Mouse (Mus musculus): Measurements from ENCODE around the gene Ift172. TPM values are rescaled to one million over a fixed set of nuclear protein-coding genes. Genes with fewer than 3 reads are reported as not detected.
A peak's percentile ranks its signal among the peaks of the same experiment; 100 is the strongest.

The Ift172 gene
- polyA plus RNA-seq, 1 experiment from 2014 or later: 22.3 TPM

DNA sequence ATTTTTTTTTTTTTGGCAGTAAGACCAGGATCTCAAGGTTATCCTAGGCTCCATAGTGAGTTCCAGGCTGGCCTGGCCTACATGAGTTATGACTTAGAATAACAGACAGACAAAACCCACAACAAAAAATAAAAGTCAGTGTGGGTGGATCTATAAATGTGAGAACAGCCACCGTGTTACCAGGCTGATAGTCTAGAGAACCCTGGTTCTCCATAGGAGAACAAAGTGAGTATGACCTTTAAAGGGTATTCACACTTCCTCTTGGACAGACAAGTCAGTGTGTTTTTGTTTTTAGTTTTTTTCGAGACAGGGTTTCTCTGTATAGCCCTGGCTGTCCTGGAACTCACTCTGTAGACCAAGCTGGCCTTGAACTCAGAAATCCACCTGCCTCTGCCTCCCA lies 34.9 kb downstream of the Ift172 start:
- no peak overlapping the region for H3K9ac ChIP-seq
- no peak overlapping the region for H3K4me3 ChIP-seq
- ATAC-seq (replicated peaks; ENCODE audit: insufficient number of reproducible peaks, insufficient read depth, low FRiP score, low read depth): no peak
- H3K27ac ChIP-seq: no peak overlapping the region
- peaks cover 26% of the 10 kb centered on the region for H3K4me1 ChIP-seq (replicated peaks)
- WGBS: 76% methylated on average over 2 of the region's 2 CpGs
- no peak overlapping the region for H3K4me2 ChIP-seq
- peaks cover 35% of the 10 kb centered on the region for H3K36me3 ChIP-seq
- H3K27me3 ChIP-seq: no peaks in the 10 kb centered on the region
- H3K9me3 ChIP-seq (replicated peaks): no peaks in the 10 kb centered on the region

- Histone ChIP-seq H3K27me3 (no peaks in the 10 kb centered on the region), H3K36me3 (peaks cover 39% of the 10 kb centered on the region)
Observed at GRCm38 (mm10) chr5:31255381-31255780, 35.5 kb downstream of the Ift172 start.

DNA sequence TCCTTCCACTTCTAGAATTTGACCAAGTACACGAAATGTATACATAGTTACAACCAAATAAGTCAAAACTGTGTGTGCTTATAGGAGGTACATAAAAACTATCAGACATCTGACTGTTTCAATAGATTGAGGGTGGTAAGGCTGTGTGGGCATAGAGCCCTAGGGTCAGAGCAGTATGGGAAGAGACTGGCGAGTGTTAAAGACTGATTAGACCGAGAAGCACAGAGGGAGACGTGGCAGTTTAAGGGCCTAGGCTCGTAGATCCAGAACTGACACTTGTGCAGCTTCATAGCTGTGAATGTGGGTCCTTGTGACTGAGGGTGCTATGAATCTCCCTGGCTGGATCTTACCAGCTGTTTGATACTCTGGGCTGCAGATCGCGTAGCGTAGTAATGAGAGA lies 36.0 kb downstream of the Ift172 start:
- H3K27ac ChIP-seq: no peak overlapping the region
- no peaks in the 10 kb centered on the region for H3K27me3 ChIP-seq
- no peak overlapping the region for H3K4me2 ChIP-seq
- no peaks in the 10 kb centered on the region for H3K9me3 ChIP-seq (replicated peaks)
- H3K36me3 ChIP-seq: peaks cover 42% of the 10 kb centered on the region
- peaks cover 29% of the 10 kb centered on the region for H3K4me1 ChIP-seq (replicated peaks)
- H3K9ac ChIP-seq: no peak overlapping the region
- ATAC-seq (replicated peaks; ENCODE audit: insufficient number of reproducible peaks, insufficient read depth, low FRiP score, low read depth): no peak
- no peak overlapping the region for H3K4me3 ChIP-seq
- WGBS: 72% methylated on average over 8 of the region's 8 CpGs

More at GRCm38 (mm10) chr5:31255381-31255780, 35.5 kb downstream of the Ift172 start:
- no peaks in the 10 kb centered on the region for H3K9me3 ChIP-seq (replicated peaks)
- no peak for ATAC-seq (replicated peaks; ENCODE audit: insufficient number of reproducible peaks, insufficient read depth, low FRiP score, low read depth)
- peaks cover 29% of the 10 kb centered on the region for H3K4me1 ChIP-seq (replicated peaks)
- no peak overlapping the region for H3K4me2 ChIP-seq
- no peak overlapping the region for H3K9ac ChIP-seq
- H3K27ac ChIP-seq: no peak overlapping the region
- no peak overlapping the region for H3K4me3 ChIP-seq
- 87% methylated on average over 2 of the region's 2 CpGs for WGBS

DNA sequence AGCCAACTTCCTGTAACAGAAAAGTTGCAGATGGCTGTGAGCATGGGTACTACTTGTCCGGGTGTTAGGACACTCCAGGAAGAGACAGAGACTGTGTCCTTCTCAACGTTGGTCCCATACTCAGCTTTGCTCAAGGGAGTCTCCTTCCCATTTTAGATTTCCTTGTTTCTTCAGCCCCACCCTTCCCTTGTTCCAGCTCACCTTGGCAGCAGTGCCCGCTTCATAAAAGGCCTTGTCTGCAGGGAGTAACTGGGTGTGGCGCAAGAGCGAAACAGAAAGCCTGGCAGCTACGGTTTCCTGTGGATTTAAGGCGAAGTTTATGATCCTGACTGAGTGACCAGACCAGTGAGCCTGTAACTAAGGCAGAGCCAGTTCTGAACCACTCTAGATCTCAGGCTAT lies 36.5 kb downstream of the Ift172 start:
- Histone ChIP-seq H3K4me2 (no peak overlapping the region), H3K9ac (no peak overlapping the region), H3K27me3 (no peaks in the 10 kb centered on the region), H3K4me1 (replicated peaks) (peaks cover 29% of the 10 kb centered on the region), H3K4me3 (no peak overlapping the region), H3K36me3 (peaks cover 42% of the 10 kb centered on the region), H3K27ac (peak overlapping the region; percentile 44; the same call in 1 of the 2 replicates), H3K9me3 (replicated peaks) (no peaks in the 10 kb centered on the region)
- WGBS: 73% methylated on average over 7 of the region's 7 CpGs
- no peak for ATAC-seq (replicated peaks; ENCODE audit: insufficient number of reproducible peaks, insufficient read depth, low FRiP score, low read depth)

DNA sequence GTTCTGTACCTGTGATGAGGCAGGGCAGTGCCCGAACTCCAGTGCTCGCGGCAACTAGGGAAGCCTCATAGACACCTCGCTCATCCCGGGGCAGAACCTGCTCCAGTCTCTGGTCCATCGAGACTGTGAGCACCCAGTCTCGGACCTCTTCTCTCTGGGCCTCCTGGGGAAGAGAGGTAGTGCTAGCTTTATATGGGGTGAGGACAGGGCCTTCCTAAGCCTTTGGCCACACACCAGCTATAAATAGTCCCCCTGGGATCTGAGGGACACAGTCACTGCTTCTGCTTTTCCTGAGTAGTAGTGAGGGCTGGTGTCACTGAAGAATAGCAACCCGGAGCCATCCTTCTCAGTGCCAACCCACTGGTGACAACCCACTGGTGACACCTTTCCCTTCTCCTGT lies 37.1 kb downstream of the Ift172 start:
- no peak; the same call in 1 of the 2 replicates for ATAC-seq (replicated peaks; ENCODE audit: insufficient number of reproducible peaks, insufficient read depth, low FRiP score, low read depth)
- Histone ChIP-seq H3K27ac (peak overlapping the region; percentile 44; the same call in 1 of the 2 replicates), H3K9me3 (replicated peaks) (no peaks in the 10 kb centered on the region), H3K4me3 (no peak overlapping the region), H3K4me1 (replicated peaks) (peaks cover 31% of the 10 kb centered on the region), H3K9ac (no peak overlapping the region), H3K4me2 (no peak overlapping the region), H3K27me3 (no peaks in the 10 kb centered on the region), H3K36me3 (peaks cover 43% of the 10 kb centered on the region)
- 68% methylated on average over 8 of the region's 8 CpGs for WGBS

- ATAC-seq (replicated peaks; ENCODE audit: insufficient number of reproducible peaks, insufficient read depth, low FRiP score, low read depth): no peak
- H3K27ac ChIP-seq: no peak overlapping the region
- H3K9me3 ChIP-seq (replicated peaks): no peaks in the 10 kb centered on the region
- WGBS: 83% methylated on average over 16 of the region's 16 CpGs
- H3K36me3 ChIP-seq: peaks cover 44% of the 10 kb centered on the region
- no peak overlapping the region for H3K9ac ChIP-seq
- H3K4me2 ChIP-seq: no peak overlapping the region
- no peak overlapping the region for H3K4me3 ChIP-seq
- peaks cover 31% of the 10 kb centered on the region for H3K4me1 ChIP-seq (replicated peaks)
- no peaks in the 10 kb centered on the region for H3K27me3 ChIP-seq
Observed at GRCm38 (mm10) chr5:31252795-31253545, 37.9 kb downstream of the Ift172 start.

DNA sequence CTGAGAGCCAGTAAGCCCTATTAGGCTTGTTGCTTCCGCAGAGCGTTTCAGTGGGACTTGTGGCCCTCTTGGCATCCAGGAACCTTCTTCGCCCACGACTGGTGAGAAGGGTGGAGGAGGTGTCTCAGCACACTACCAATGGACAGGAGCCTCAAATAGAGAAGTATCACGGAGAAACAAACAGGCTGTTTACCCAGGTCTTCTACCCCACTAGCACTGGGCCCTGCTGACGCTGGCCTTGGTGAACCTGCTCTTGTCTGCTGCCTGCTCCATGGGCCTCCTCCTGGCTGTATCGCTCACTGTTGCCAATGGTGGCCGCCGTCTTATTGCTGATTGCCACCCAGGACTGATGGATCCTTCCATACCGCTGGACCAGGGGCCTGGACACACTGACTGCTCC lies 38.8 kb downstream of the Ift172 start:
- no peaks in the 10 kb centered on the region for H3K9me3 ChIP-seq (replicated peaks)
- 57% methylated on average over 10 of the region's 10 CpGs for WGBS
- H3K9ac ChIP-seq: 0 out of 2 replicates have a peak overlapping the region, but pooled peaks have one; percentile 42
- H3K27ac ChIP-seq: no peak overlapping the region
- peak overlapping the region; percentile 38 for H3K4me3 ChIP-seq
- H3K4me1 ChIP-seq (replicated peaks): peaks cover 31% of the 10 kb centered on the region
- H3K36me3 ChIP-seq: peaks cover 45% of the 10 kb centered on the region
- H3K4me2 ChIP-seq: peak overlapping the region; percentile 65
- H3K27me3 ChIP-seq: no peaks in the 10 kb centered on the region
- ATAC-seq (replicated peaks; ENCODE audit: insufficient number of reproducible peaks, insufficient read depth, low FRiP score, low read depth): no peak

- H3K4me3 ChIP-seq: peak within 1 kb of the TSS; percentile 38
- ATAC-seq (replicated peaks; ENCODE audit: insufficient number of reproducible peaks, insufficient read depth, low FRiP score, low read depth): peak; percentile 73
- peak within 1 kb of the TSS; percentile 42; the same call in 1 of the 2 replicates for H3K9ac ChIP-seq
- 20% methylated on average over 47 of the region's 47 CpGs for WGBS
- H3K4me2 ChIP-seq: peak within 1 kb of the TSS; percentile 65
- H3K9me3 ChIP-seq (replicated peaks): no peaks in the 10 kb centered on the region
- peaks cover 43% of the 10 kb centered on the region for H3K36me3 ChIP-seq
- no peaks in the 10 kb centered on the region for H3K27me3 ChIP-seq
- H3K4me1 ChIP-seq (replicated peaks): peaks cover 31% of the 10 kb centered on the region
- H3K27ac ChIP-seq: no peak within 1 kb of the TSS
Observed at GRCm38 (mm10) chr5:31251541-31252101, 39.3 kb downstream of the Ift172 start, which contains the start of gene Krtcap3. TSS of gene Krtcap3 (plus strand) at chr5:31251691.

- no peak overlapping the region for H3K9ac ChIP-seq
- peaks cover 31% of the 10 kb centered on the region for H3K4me1 ChIP-seq (replicated peaks)
- ATAC-seq (replicated peaks; ENCODE audit: insufficient number of reproducible peaks, insufficient read depth, low FRiP score, low read depth): no peak
Observed at GRCm38 (mm10) chr5:31250716-31251115, 40.2 kb downstream of the Ift172 start.

GRCm38 (mm10) chr5:31242191-31242590 lies 48.7 kb downstream of the Ift172 start:
- Histone ChIP-seq H3K27ac (peak overlapping the region; percentile 100), H3K27me3 (no peaks in the 10 kb centered on the region)

More at GRCm38 (mm10) chr5:31250716-31251115, 40.2 kb downstream of the Ift172 start:
- no peak overlapping the region for H3K4me3 ChIP-seq
- no peaks in the 10 kb centered on the region for H3K27me3 ChIP-seq
- WGBS: 61% methylated on average over 4 of the region's 4 CpGs
- H3K27ac ChIP-seq: no peak overlapping the region
- peaks cover 49% of the 10 kb centered on the region for H3K36me3 ChIP-seq
- H3K9me3 ChIP-seq (replicated peaks): no peaks in the 10 kb centered on the region
- H3K4me2 ChIP-seq: no peak overlapping the region

DNA sequence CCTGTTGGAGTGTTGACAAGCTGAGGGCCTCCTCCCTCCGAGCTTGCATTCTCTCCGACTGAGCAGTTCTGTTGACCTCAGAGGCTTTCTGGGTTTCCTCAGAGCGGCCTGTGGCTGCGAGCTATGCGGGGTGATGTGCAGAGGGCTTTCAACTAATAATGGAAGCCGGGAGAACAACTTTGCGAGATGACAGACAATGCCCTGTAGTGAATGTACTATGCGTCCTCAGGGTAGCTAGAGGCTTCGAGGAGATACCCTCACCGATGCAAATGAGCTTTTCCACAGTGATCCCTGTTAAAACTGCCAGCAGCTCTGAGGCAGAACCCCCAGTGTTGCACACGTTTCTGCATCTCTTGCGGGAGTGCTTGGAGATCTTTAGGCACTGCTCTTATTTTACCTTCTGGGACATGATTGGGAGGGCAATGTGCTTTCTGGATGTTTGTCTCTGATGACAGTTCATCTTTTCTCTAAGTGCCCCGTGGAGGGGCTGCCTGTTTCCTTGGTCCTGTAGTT lies 49.3 kb downstream of the Ift172 start:
- WGBS: 0% methylated on average over 13 of the region's 13 CpGs
- H3K4me3 ChIP-seq: peak overlapping the region; percentile 100
- peaks cover 30% of the 10 kb centered on the region for H3K36me3 ChIP-seq
- peak overlapping the region; percentile 100 for H3K9ac ChIP-seq
- peak overlapping the region; percentile 100 for H3K27ac ChIP-seq
- H3K4me2 ChIP-seq: peak overlapping the region; percentile 88
- H3K4me1 ChIP-seq (replicated peaks): peaks cover 12% of the 10 kb centered on the region
- no peak for ATAC-seq (replicated peaks; ENCODE audit: insufficient number of reproducible peaks, insufficient read depth, low FRiP score, low read depth)
- H3K27me3 ChIP-seq: no peaks in the 10 kb centered on the region
- H3K9me3 ChIP-seq (replicated peaks): no peaks in the 10 kb centered on the region

More at GRCm38 (mm10) chr5:31242191-31242590, 48.7 kb downstream of the Ift172 start:
- peaks cover 12% of the 10 kb centered on the region for H3K4me1 ChIP-seq (replicated peaks)
- H3K4me2 ChIP-seq: peak overlapping the region; percentile 88
- H3K36me3 ChIP-seq: peaks cover 30% of the 10 kb centered on the region
- H3K4me3 ChIP-seq: peak overlapping the region; percentile 100
- WGBS: 21% methylated on average over 10 of the region's 10 CpGs
- ATAC-seq (replicated peaks; ENCODE audit: insufficient number of reproducible peaks, insufficient read depth, low FRiP score, low read depth): no peak
- peak overlapping the region; percentile 100 for H3K9ac ChIP-seq
- no peaks in the 10 kb centered on the region for H3K9me3 ChIP-seq (replicated peaks)
